11 mouse cellular contexts compared by ENCODE assay signal in genomic region chr9:7554382-7554781, GRCm38 (mm10). TPM values are rescaled to one million over a fixed set of nuclear protein-coding genes. Genes with fewer than 3 reads are reported as not detected.
DNase-seq lines count a peak whose midpoint lies in the region; ATAC-seq and TF ChIP-seq lines count a peak whose summit lies in the region.
"Had no signal": no experiment of that assay in that cellular context is flagged by ENCODE, and none has a peak within 500 bp of the region (broad histone marks: within the 10 kb centered on the region; RNA-seq: fewer than 3 reads in every experiment).

No protein-coding gene starts in this region.

- no peak for TF ChIP-seq POLR2A in liver, adult 2 months (IDR thresholded peaks at IDR 0.05; ENCODE audit: extremely low read depth, insufficient read depth, low read length)

- H3K4me3 ChIP-seq in liver, adult 2 months (ENCODE audit: insufficient read depth, low read depth, low read length) = no peak overlapping the region
- H3K4me3 ChIP-seq in liver, embryonic 12.5 days = no peak overlapping the region
- H3K4me3 ChIP-seq in lung, postnatal 0 days (ENCODE audit: low read depth, low read length) = no peak overlapping the region
- H3K4me3 ChIP-seq in limb, embryonic 10.5 days = no peak overlapping the region
- H3K4me3 ChIP-seq: liver, embryonic 15.5 days had no signal

- H3K4me1 ChIP-seq in liver, adult 2 months (ENCODE audit: control insufficient read depth, insufficient read depth, low read length) = no peaks in the 10 kb centered on the region
- H3K4me1 ChIP-seq in liver, embryonic 12.5 days = no peaks in the 10 kb centered on the region
- H3K4me1 ChIP-seq in lung, postnatal 0 days (ENCODE audit: insufficient read depth, low read depth, low read length) = 0 out of 2 replicates have a peak, but pooled peaks cover 3% of the 10 kb centered on the region
- H3K4me1 ChIP-seq in limb, embryonic 10.5 days = no peaks in the 10 kb centered on the region
- H3K4me1 ChIP-seq: liver, embryonic 15.5 days had no signal

- peak; percentile 14 for DNase-seq in embryo, embryonic 10 days (ENCODE audit: low spot score)
- no peak for DNase-seq in embryo, embryonic 9.5 days (ENCODE audit: extremely low spot score)
- DNase-seq in liver, adult 2 months (ENCODE audit: extremely low read depth, low read depth, low spot score) = peak; percentile 28
- DNase-seq in adrenal gland, postnatal 10 days = peak; percentile 52
- peak; percentile 67 for DNase-seq in lung, postnatal 0 days (ENCODE audit: low spot score)
- no peak for DNase-seq in limb, embryonic 10.5 days (ENCODE audit: low spot score)
- no peak for DNase-seq in left cerebral cortex, postnatal 10 days (ENCODE audit: extremely low spot score in 1 of 2, low spot score in 2 of 2)

- H3K27ac ChIP-seq in liver, adult 2 months (replicated peaks; ENCODE audit: insufficient read depth, low read depth, low read length) = no peak overlapping the region
- no peak overlapping the region for H3K27ac ChIP-seq in liver, embryonic 12.5 days
- no peak overlapping the region for H3K27ac ChIP-seq in lung, postnatal 0 days (ENCODE audit: low read length)
- no peak overlapping the region for H3K27ac ChIP-seq in limb, embryonic 10.5 days
- H3K27ac ChIP-seq: liver, embryonic 15.5 days had no signal

- no peak for TF ChIP-seq EP300 in lung, postnatal 0 days (IDR thresholded peaks at IDR 0.05)

- ATAC-seq in liver, embryonic 12.5 days = no peak
- no peak for ATAC-seq in lung, postnatal 0 days

- no peaks in the 10 kb centered on the region for H3K36me3 ChIP-seq in liver, adult 2 months (ENCODE audit: control insufficient read depth, insufficient read depth, low read length)
- no peaks in the 10 kb centered on the region for H3K36me3 ChIP-seq in liver, embryonic 12.5 days
- no peaks in the 10 kb centered on the region for H3K36me3 ChIP-seq in lung, postnatal 0 days (ENCODE audit: insufficient read depth, low read length)
- no peaks in the 10 kb centered on the region for H3K36me3 ChIP-seq in limb, embryonic 10.5 days
- H3K36me3 ChIP-seq: liver, embryonic 15.5 days had no signal

- no peak overlapping the region for H3K9ac ChIP-seq in liver, adult 2 months (ENCODE audit: low read depth, low read length)
- no peak overlapping the region for H3K9ac ChIP-seq in liver, embryonic 12.5 days
- no peak overlapping the region for H3K9ac ChIP-seq in lung, postnatal 0 days (replicated peaks; ENCODE audit: low read depth)
- H3K9ac ChIP-seq: liver, embryonic 15.5 days had no signal

- no peak for TF ChIP-seq CTCF in liver, adult 2 months (IDR thresholded peaks at IDR 0.05; ENCODE audit: low read depth, low read length)
- TF ChIP-seq CTCF in lung, postnatal 0 days (IDR thresholded peaks at IDR 0.05) = peak; percentile 74

- WGBS in liver, adult 2 months = 27% methylated on average over 3 of the region's 3 CpGs
- 23% methylated on average over 3 of the region's 3 CpGs for WGBS in liver, embryonic 12.5 days (ENCODE audit: insufficient replicate concordance)
- 25% methylated on average over 3 of the region's 3 CpGs for WGBS in lung, postnatal 0 days
- WGBS in limb, embryonic 10.5 days = 44% methylated on average over 3 of the region's 3 CpGs

- H3K4me2 ChIP-seq in liver, embryonic 12.5 days = no peak overlapping the region
- no peak overlapping the region for H3K4me2 ChIP-seq in lung, postnatal 0 days (replicated peaks; ENCODE audit: low read depth, low read length)
- H3K4me2 ChIP-seq: liver, embryonic 15.5 days had no signal

- no peaks in the 10 kb centered on the region for H3K9me3 ChIP-seq in liver, embryonic 12.5 days (replicated peaks)
- no peaks in the 10 kb centered on the region for H3K9me3 ChIP-seq in lung, postnatal 0 days (ENCODE audit: low read length)
- no peaks in the 10 kb centered on the region for H3K9me3 ChIP-seq in limb, embryonic 10.5 days (replicated peaks)
- H3K9me3 ChIP-seq: liver, embryonic 15.5 days had no signal

- no peaks in the 10 kb centered on the region for H3K79me2 ChIP-seq in liver, adult 2 months (ENCODE audit: control insufficient read depth, insufficient read depth, low read length)

- intact Hi-C loops in left cerebral cortex, postnatal 10 days (cut with DNase I) = no loop called here

- H3K27me3 ChIP-seq in liver, adult 2 months (ENCODE audit: control insufficient read depth, insufficient read depth, low read length) = no peaks in the 10 kb centered on the region
- no peaks in the 10 kb centered on the region for H3K27me3 ChIP-seq in liver, embryonic 12.5 days (replicated peaks)
- H3K27me3 ChIP-seq in lung, postnatal 0 days (replicated peaks; ENCODE audit: insufficient read depth, low read length) = no peaks in the 10 kb centered on the region
- H3K27me3 ChIP-seq in limb, embryonic 10.5 days (ENCODE audit: low read depth, poor library complexity, severe bottlenecking) = no peaks in the 10 kb centered on the region
- H3K27me3 ChIP-seq: liver, embryonic 15.5 days had no signal

RNA-seq across cellular contexts. Expression of gene Mmp8, which starts 3.9 kb away (rescaled TPM):
- under 0.01 and 0.07 TPM in 2 replicates for total RNA-seq in liver, adult 2 months (2014; rRNA removed)
- polyA plus RNA-seq in liver, adult 2 months (2012; rRNA removed) = 0.09 TPM in 1 of 2 replicates, not detected in the other
- polyA plus RNA-seq in liver, embryonic 12.5 days (2016; fragmentation: Nextera tagmentation; extraction: Ambion mirVana) = 1.1 and 1.2 TPM in 2 replicates
- total RNA-seq in adrenal gland, postnatal 10 days (2021) = 1 to 10 TPM; 1.1 to 2.6 TPM
- polyA plus RNA-seq in lung, postnatal 0 days (2015; fragmentation: Nextera tagmentation; extraction: Ambion mirVana) = 5.3 TPM in 2 replicates
- not detected in 2 replicates for polyA plus RNA-seq in limb, embryonic 10.5 days (2016; fragmentation: Nextera tagmentation; extraction: Ambion mirVana)
- total RNA-seq in left cerebral cortex, postnatal 10 days (2021) = not detected

RNA-seq across cellular contexts. Expression of gene Mmp27, which starts 16.8 kb away (rescaled TPM):
- total RNA-seq in liver, adult 2 months (2014; rRNA removed) = 0.87 and 1.1 TPM in 2 replicates
- 0.07 TPM in 1 of 2 replicates, not detected in the other for polyA plus RNA-seq in liver, adult 2 months (2012; rRNA removed)
- polyA plus RNA-seq in liver, embryonic 12.5 days (2016; fragmentation: Nextera tagmentation; extraction: Ambion mirVana) = 0.06 TPM in 1 of 2 replicates, not detected in the other
- under 1 TPM; 0.15 to 0.30 TPM for total RNA-seq in adrenal gland, postnatal 10 days (2021)
- polyA plus RNA-seq in lung, postnatal 0 days (2015; fragmentation: Nextera tagmentation; extraction: Ambion mirVana) = 0.10 and 0.14 TPM in 2 replicates
- not detected in 2 replicates for polyA plus RNA-seq in limb, embryonic 10.5 days (2016; fragmentation: Nextera tagmentation; extraction: Ambion mirVana)
- not detected for total RNA-seq in left cerebral cortex, postnatal 10 days (2021)
- polyA plus RNA-seq: frontal cortex, adult 2 months; stomach, embryonic 14.5 days had no signal

RNA-seq across cellular contexts. Expression of gene Mmp10, which starts 52.2 kb away (rescaled TPM):
- total RNA-seq in liver, adult 2 months (2014; rRNA removed) = not detected in 2 replicates
- polyA plus RNA-seq in liver, adult 2 months (2012; rRNA removed) = not detected in 2 replicates
- polyA plus RNA-seq in liver, embryonic 12.5 days (2016; fragmentation: Nextera tagmentation; extraction: Ambion mirVana) = not detected in 2 replicates
- total RNA-seq in adrenal gland, postnatal 10 days (2021) = not detected
- not detected in 2 replicates for polyA plus RNA-seq in lung, postnatal 0 days (2015; fragmentation: Nextera tagmentation; extraction: Ambion mirVana)
- polyA plus RNA-seq in limb, embryonic 10.5 days (2016; fragmentation: Nextera tagmentation; extraction: Ambion mirVana) = not detected in 2 replicates
- total RNA-seq in left cerebral cortex, postnatal 10 days (2021) = not detected
- polyA plus RNA-seq: frontal cortex, adult 2 months; liver, embryonic 15.5 days; stomach, embryonic 14.5 days had no signal

Comparison
In these comparisons a context has a peak if more than half of its experiments do, and no peak if none do; other contexts are left out.
1. DNase-seq: peak in embryo, embryonic 10 days (single experiment), liver, adult 2 months (single experiment), adrenal gland, postnatal 10 days (single experiment) and lung, postnatal 0 days (single experiment); none in embryo, embryonic 9.5 days (single experiment), limb, embryonic 10.5 days (single experiment) and left cerebral cortex, postnatal 10 days (0 of 2).